Mouse (Mus musculus) C2C12 (cell line): ENCODE data around the gene Tst. TPM values are rescaled to one million over a fixed set of nuclear protein-coding genes. Genes with fewer than 3 reads are reported as not detected.

Experiments
- H3K27me3 ChIP-seq: one replicate; pipeline ENCODE4 v1.6.1; 2011; ENCODE audit not compliant: control insufficient read depth, insufficient read depth, insufficient read length
- H3K36me3 ChIP-seq: one replicate; pipeline ENCODE4 v1.6.1; 2011; ENCODE audit not compliant: control insufficient read depth, insufficient read depth
- H3K4me3 ChIP-seq: one replicate; pipeline ENCODE4 v1.5.1; 2011; ENCODE audit warnings: mild to moderate bottlenecking, control low read depth; ENCODE audit not compliant: poor library complexity, insufficient read depth, severe bottlenecking
- H3K79me2 ChIP-seq: one replicate; pipeline ENCODE4 v1.6.1; 2011; ENCODE audit not compliant: control insufficient read depth, insufficient read depth
- H3K79me3 ChIP-seq: one replicate; pipeline ENCODE4 v1.6.1; 2011; ENCODE audit warnings: low read depth, control low read depth
- H3ac ChIP-seq: one replicate; pipeline ENCODE3; 2011; ENCODE audit warnings: low read depth; ENCODE audit not compliant: control insufficient read depth, insufficient read length
- CEBPB ChIP-seq: IDR thresholded peaks from one replicate; pipeline ENCODE4 v1.6.1; 2011; ENCODE audit warnings: low read depth, mild to moderate bottlenecking, control low read depth, moderate library complexity
- CTCF ChIP-seq: IDR thresholded peaks from one replicate; pipeline ENCODE4 v1.5.1; 2011; ENCODE audit not compliant: control insufficient read depth, insufficient read depth, insufficient read length
- FOSL1 ChIP-seq: IDR thresholded peaks from one replicate; pipeline ENCODE4 v1.8.0; 2011; ENCODE audit warnings: mild to moderate bottlenecking, low read length; ENCODE audit not compliant: poor library complexity, insufficient read depth, severe bottlenecking
- MAX ChIP-seq: IDR thresholded peaks from one replicate; pipeline ENCODE4 v1.6.1; 2011; ENCODE audit warnings: mild to moderate bottlenecking, control low read depth
- MYOD1 ChIP-seq: IDR thresholded peaks from one replicate; pipeline ENCODE4 v1.6.1; 2011; ENCODE audit warnings: low read depth; ENCODE audit not compliant: control insufficient read depth, insufficient read length
- MYOG ChIP-seq: IDR thresholded peaks from one replicate; pipeline ENCODE4 v1.6.1; 2011; ENCODE audit not compliant: control insufficient read depth, insufficient read length; ENCODE audit errors: extremely low read depth
- USF1 ChIP-seq: IDR thresholded peaks from one replicate; pipeline ENCODE4 v1.6.1; 2011; ENCODE audit warnings: low read depth, mild to moderate bottlenecking, control low read depth, moderate library complexity
- polyA plus RNA-seq: library from polyadenylated mRNA; unstranded; fragments of >200 nt; fragmentation: generic; extraction: Trizol; gene quantifications from one replicate; pipeline ENCODE4 v1.2.1, GENCODE M21; 2012; ENCODE audit warnings: missing spikeins

The Tst gene
- polyA plus RNA-seq, 1 experiment = 21.4 TPM

DNA sequence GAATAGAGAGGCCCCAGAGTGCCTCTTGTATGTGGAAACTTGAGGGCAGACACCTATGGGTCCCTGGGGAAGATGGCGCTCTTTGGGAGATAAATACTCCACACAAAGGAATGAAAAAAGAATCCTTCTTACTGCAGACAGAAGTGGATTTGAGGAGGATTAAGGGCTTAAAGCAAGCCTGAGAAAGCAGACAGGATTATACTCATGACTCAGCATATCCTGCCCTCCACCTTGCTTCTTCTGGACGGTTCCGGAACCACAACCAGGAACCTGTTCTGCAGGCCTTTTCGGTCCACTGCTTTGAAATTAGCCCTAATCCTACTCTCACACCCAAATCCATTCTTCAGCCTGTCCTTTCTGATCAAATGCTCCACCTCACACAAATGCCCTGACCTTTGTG, 23.6 kb downstream of the Tst start:
- no peak overlapping the region for H3ac ChIP-seq

DNA sequence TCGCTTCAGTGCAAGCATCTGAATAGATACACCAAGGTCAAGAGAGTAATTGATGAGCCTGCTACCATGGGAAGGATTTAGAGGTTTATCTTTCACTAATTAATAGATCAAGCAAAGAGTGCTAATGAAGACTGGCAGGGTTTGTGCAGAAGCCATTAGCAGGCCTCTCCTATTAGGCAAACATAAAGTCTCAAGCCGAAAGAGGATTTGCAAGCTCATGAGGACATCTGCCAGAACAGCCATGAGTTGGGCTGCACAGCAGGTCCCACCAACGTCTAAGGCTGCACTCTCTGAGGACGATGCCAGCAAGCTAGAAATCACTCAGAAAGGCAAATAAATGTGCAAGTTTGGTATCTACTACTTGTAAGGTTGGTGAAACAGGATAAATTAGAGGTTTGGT, 25.0 kb downstream of the Tst start:
- Histone ChIP-seq H3ac (no peak overlapping the region), H3K4me3 (no peak overlapping the region), H3K79me2 (no peaks in the 10 kb centered on the region), H3K36me3 (no peaks in the 10 kb centered on the region), H3K27me3 (peaks cover 44% of the 10 kb centered on the region), H3K79me3 (no peaks in the 10 kb centered on the region)
- TF ChIP-seq MYOG = no peak
- no peak for TF ChIP-seq CTCF
- TF ChIP-seq MAX = no peak
- TF ChIP-seq FOSL1 = no peak

More for the DNA sequence above, 23.6 kb downstream of the Tst start:
- no peaks in the 10 kb centered on the region for H3K36me3 ChIP-seq
- no peaks in the 10 kb centered on the region for H3K79me2 ChIP-seq
- TF ChIP-seq CTCF (no peak), USF1 (no peak), FOSL1 (no peak), MAX (no peak), MYOG (no peak), MYOD1 (no peak), CEBPB (no peak)
- peaks cover 39% of the 10 kb centered on the region for H3K27me3 ChIP-seq
- no peak overlapping the region for H3K4me3 ChIP-seq
- H3K79me3 ChIP-seq = no peaks in the 10 kb centered on the region

GRCm38 (mm10) chr15:78380208-78380607, 25.5 kb downstream of the Tst start:
- no peaks in the 10 kb centered on the region for H3K79me2 ChIP-seq
- H3K27me3 ChIP-seq = peaks cover 48% of the 10 kb centered on the region
- no peak overlapping the region for H3ac ChIP-seq
- no peaks in the 10 kb centered on the region for H3K36me3 ChIP-seq
- H3K79me3 ChIP-seq = no peaks in the 10 kb centered on the region
- no peak overlapping the region for H3K4me3 ChIP-seq
- no peak for TF ChIP-seq USF1
- no peak for TF ChIP-seq MYOG
- TF ChIP-seq CEBPB = no peak
- no peak for TF ChIP-seq FOSL1
- no peak for TF ChIP-seq MYOD1
- no peak for TF ChIP-seq MAX
- TF ChIP-seq CTCF = no peak

DNA sequence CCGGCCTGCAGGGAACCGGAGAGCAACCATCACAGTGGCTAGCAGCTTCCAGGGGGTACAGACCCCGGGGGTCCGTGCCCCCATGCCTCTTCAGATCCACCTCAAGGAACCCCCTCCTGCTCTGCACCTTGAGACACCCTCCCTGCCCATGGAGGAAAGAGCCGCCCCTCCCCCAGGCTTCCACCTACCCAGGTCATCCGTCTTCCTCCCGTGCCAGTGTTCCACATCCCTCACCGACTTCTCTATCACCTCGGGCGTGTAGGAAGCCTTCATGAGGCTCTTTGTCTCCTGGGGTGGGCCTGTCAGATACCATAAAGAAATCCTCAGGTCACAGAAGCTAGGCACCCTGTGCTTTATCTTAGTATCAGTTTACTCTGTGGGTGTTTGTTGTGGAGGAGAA, 27.2 kb downstream of the Tst start:
- H3ac ChIP-seq = no peak overlapping the region
- H3K79me2 ChIP-seq = no peaks in the 10 kb centered on the region
- H3K4me3 ChIP-seq = no peak overlapping the region
- no peaks in the 10 kb centered on the region for H3K79me3 ChIP-seq
- TF ChIP-seq CTCF (no peak), MYOD1 (no peak), USF1 (no peak), CEBPB (no peak), MYOG (no peak), FOSL1 (no peak), MAX (no peak)
- no peaks in the 10 kb centered on the region for H3K36me3 ChIP-seq
- H3K27me3 ChIP-seq = peaks cover 52% of the 10 kb centered on the region

DNA sequence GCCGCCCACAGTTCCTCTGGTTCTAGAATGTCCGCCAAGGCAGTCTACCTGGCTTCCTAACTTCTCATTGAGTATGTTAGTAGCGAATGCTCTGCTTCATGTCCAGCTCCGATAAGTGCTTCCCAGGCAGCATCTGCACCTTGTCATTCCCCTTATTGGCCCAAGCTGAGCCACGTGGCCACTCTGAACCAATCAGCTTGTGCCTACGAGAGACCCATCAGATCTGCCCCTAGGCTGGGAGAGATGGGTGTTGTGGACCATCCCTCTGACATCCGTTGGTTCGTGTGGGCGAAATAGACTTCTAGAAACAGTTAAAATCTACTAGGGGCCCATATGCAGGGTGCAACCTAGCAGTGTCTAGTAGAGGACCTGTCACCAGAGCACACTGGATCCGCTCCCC, 27.8 kb downstream of the Tst start:
- H3K79me2 ChIP-seq = no peaks in the 10 kb centered on the region
- H3K36me3 ChIP-seq = no peaks in the 10 kb centered on the region
- H3K4me3 ChIP-seq = no peak overlapping the region
- peaks cover 57% of the 10 kb centered on the region for H3K27me3 ChIP-seq
- TF ChIP-seq MYOG = no peak
- TF ChIP-seq FOSL1 = no peak
- H3ac ChIP-seq = no peak overlapping the region
- H3K79me3 ChIP-seq = no peaks in the 10 kb centered on the region

GRCm38 (mm10) chr15:78374204-78374603, 31.5 kb downstream of the Tst start:
- no peaks in the 10 kb centered on the region for H3K79me2 ChIP-seq
- H3K36me3 ChIP-seq = no peaks in the 10 kb centered on the region
- H3K27me3 ChIP-seq = peaks cover 53% of the 10 kb centered on the region
- H3K4me3 ChIP-seq = no peak overlapping the region
- no peak for TF ChIP-seq MYOD1
- no peak for TF ChIP-seq CEBPB
- no peak for TF ChIP-seq USF1
- TF ChIP-seq MAX = no peak
- TF ChIP-seq CTCF = no peak
- TF ChIP-seq FOSL1 = no peak
- TF ChIP-seq MYOG = no peak
- no peak overlapping the region for H3ac ChIP-seq
- no peaks in the 10 kb centered on the region for H3K79me3 ChIP-seq
